Mouse (Mus musculus): Measurements from ENCODE around the gene Fam178b. TPM values are rescaled to one million over a fixed set of nuclear protein-coding genes. Genes with fewer than 3 reads are reported as not detected.

The Fam178b gene
- polyA plus RNA-seq, 1 experiment from 2014 or later = not detected

DNA sequence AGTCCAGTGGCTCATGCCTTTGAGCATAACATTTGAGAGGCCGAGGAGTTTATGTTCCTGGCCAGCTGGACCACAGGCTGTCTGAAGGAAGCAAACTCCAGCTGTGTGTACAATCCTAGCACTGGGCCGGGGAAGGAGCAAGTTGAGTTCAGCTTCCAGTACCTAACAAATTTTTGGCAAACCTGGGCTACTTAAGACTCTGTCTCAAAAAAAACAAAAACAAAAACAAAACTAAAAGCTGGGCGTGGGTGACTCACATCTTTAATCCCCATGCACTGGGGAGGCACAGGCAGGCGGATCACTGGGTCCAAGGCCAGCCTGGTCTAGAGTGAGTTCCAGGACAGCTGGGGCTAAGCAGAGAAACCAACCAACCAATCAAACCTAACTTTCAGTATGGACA lies 114.2 kb downstream of the Fam178b start:
- Histone ChIP-seq H3K4me1 (ENCODE audit: control insufficient read depth, insufficient read depth, low read length) (no peaks in the 10 kb centered on the region), H3K36me3 (ENCODE audit: control insufficient read depth, insufficient read depth, low read length) (no peaks in the 10 kb centered on the region), H3K9ac (replicated peaks; ENCODE audit: low read depth, low read length) (no peak overlapping the region), H3K9me3 (ENCODE audit: control insufficient read depth, low read length) (no peaks in the 10 kb centered on the region), H3K4me3 (ENCODE audit: low read depth, low read length) (no peak overlapping the region), H3K27me3 (ENCODE audit: control insufficient read depth, insufficient read depth, low read length) (no peaks in the 10 kb centered on the region), H3K4me2 (ENCODE audit: low read depth, low read length) (no peak overlapping the region), H3K27ac (ENCODE audit: low read depth, low read length) (no peak overlapping the region)
- WGBS = 81% methylated on average over 4 of the region's 4 CpGs
- no peak for ATAC-seq (ENCODE audit: low read depth)

DNA sequence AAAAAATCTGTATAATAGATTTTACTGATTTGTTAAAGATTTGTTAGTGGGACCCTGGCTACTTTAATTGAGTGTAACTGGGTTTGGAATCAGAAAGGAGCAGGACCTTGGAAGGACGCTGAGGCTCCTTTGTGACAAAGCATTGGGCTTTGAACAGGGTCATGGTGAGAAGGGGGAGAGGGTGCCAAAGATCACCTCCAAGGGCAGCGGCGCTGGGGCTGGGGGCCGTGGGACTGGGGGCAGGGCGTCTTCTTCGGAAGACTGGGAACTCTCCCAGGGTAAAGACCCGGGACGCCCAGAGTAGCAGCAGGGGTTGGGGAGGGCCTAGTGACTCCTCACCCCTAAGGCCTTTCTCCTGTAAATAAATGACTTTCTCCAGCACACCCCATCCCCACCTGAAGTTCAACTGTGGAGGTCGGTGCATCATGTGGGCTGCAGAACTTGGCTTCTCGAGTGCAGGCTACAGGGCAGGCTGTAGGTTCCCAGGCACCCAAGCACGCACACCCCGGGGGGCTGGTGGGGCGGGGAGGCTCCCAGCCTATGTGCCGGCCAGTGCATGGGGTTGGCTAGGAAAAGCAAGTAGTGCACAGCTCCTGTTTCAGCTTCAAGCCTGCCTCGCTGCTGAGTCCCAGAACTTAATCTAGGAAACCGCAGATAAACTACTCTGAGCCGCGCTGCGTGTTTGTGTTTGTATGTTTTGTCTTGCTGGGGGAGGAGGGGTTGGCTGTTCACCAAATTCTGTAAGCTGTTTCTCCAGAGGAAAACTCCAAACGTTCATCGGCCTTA lies 115.0 kb downstream of the Fam178b start:
- Histone ChIP-seq H3K4me3 (ENCODE audit: low read depth, low read length) (no peak overlapping the region), H3K9me3 (ENCODE audit: control insufficient read depth, low read length) (no peaks in the 10 kb centered on the region), H3K36me3 (ENCODE audit: control insufficient read depth, insufficient read depth, low read length) (no peaks in the 10 kb centered on the region), H3K27me3 (ENCODE audit: control insufficient read depth, insufficient read depth, low read length) (no peaks in the 10 kb centered on the region), H3K9ac (replicated peaks; ENCODE audit: low read depth, low read length) (no peak overlapping the region), H3K27ac (ENCODE audit: low read depth, low read length) (no peak overlapping the region), H3K4me2 (ENCODE audit: low read depth, low read length) (no peak overlapping the region), H3K4me1 (ENCODE audit: control insufficient read depth, insufficient read depth, low read length) (no peaks in the 10 kb centered on the region)
- ATAC-seq (ENCODE audit: low read depth) = no peak
- 51% methylated on average over 21 of the region's 21 CpGs for WGBS

DNA sequence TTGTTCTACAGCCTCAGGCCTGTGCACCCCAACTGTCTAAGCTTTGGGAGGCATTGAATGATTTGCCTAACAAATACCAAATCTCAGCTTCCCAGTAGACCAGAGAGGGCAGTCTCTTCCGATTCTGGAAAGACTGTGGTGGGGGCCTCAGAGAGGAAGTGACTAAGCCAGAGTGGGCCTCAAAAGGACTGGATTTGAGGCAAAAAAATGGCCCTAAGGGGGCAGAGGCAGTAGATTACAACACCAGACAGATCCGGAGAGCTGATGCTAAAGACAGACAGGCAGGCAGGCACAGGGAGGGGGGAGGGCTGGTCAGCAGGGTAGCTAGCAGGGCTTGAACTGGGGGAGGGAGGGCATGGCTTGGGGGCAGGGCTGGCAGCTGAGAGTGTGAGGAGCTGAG lies 116.6 kb downstream of the Fam178b start:
- Histone ChIP-seq H3K9me3 (ENCODE audit: control insufficient read depth, low read length) (no peaks in the 10 kb centered on the region), H3K36me3 (ENCODE audit: control insufficient read depth, insufficient read depth, low read length) (no peaks in the 10 kb centered on the region), H3K4me3 (ENCODE audit: low read depth, low read length) (no peak overlapping the region), H3K4me1 (ENCODE audit: control insufficient read depth, insufficient read depth, low read length) (no peaks in the 10 kb centered on the region), H3K4me2 (ENCODE audit: low read depth, low read length) (no peak overlapping the region), H3K27ac (ENCODE audit: low read depth, low read length) (no peak overlapping the region), H3K9ac (replicated peaks; ENCODE audit: low read depth, low read length) (no peak overlapping the region), H3K27me3 (ENCODE audit: control insufficient read depth, insufficient read depth, low read length) (no peaks in the 10 kb centered on the region)
- no peak for ATAC-seq (ENCODE audit: low read depth)
- 16% methylated on average over 2 of the region's 2 CpGs for WGBS

DNA sequence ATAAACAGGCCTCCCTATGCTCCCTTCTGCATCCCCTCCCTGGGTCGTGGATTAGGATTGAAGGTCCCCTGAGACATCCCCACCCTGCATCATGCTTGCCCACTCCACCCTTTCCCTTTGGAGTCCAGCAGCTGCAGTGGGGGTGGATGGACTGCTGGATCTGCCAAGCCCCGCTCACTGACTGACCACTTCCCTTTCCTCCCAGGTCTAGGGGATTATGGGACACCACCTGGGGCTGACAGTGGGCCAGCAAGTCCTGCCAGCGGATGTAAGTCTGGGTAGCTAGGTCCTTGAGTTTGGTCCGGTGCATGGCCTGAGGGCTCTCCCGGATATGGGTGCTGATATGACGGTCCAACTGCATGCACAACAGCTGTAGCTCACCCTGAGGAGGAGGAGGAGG lies 118.9 kb downstream of the Fam178b start:
- no peak overlapping the region for H3K27ac ChIP-seq (ENCODE audit: low read depth, low read length)
- 77% methylated on average over 6 of the region's 6 CpGs for WGBS

DNA sequence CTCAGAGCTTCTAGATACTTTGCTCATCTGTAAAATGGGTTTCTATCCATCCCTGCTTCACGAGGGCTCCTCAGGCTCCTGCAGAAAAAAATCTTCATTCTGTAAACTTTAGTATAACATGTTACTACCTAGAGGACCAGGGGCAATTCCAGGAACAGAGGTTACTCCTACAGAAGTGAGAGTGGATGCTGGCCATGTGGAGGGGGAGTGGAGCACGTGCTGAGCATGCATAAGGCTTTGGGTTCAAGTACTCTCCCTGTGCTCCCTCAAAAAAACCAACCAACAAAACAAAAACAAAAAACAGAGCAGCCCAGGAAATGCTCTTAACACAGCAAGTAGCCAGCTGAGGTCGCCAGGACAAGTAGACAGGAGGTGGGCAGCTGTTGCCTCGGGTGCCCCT lies 119.4 kb downstream of the Fam178b start:
- no peak overlapping the region for H3K9ac ChIP-seq (replicated peaks; ENCODE audit: low read depth, low read length)
- no peaks in the 10 kb centered on the region for H3K27me3 ChIP-seq (ENCODE audit: control insufficient read depth, insufficient read depth, low read length)
- no peaks in the 10 kb centered on the region for H3K9me3 ChIP-seq (ENCODE audit: control insufficient read depth, low read length)
- H3K4me1 ChIP-seq (ENCODE audit: control insufficient read depth, insufficient read depth, low read length) = peaks cover 6% of the 10 kb centered on the region
- no peak overlapping the region for H3K4me3 ChIP-seq (ENCODE audit: low read depth, low read length)
- no peak overlapping the region for H3K27ac ChIP-seq (ENCODE audit: low read depth, low read length)
- no peaks in the 10 kb centered on the region for H3K36me3 ChIP-seq (ENCODE audit: control insufficient read depth, insufficient read depth, low read length)
- WGBS = 54% methylated on average over 4 of the region's 4 CpGs
- H3K4me2 ChIP-seq (ENCODE audit: low read depth, low read length) = no peak overlapping the region
- no peak for ATAC-seq (ENCODE audit: low read depth)

More for the DNA sequence above, 118.9 kb downstream of the Fam178b start:
- Histone ChIP-seq H3K4me1 (ENCODE audit: control insufficient read depth, insufficient read depth, low read length) (peaks cover 1% of the 10 kb centered on the region), H3K36me3 (ENCODE audit: control insufficient read depth, insufficient read depth, low read length) (no peaks in the 10 kb centered on the region), H3K27me3 (ENCODE audit: control insufficient read depth, insufficient read depth, low read length) (no peaks in the 10 kb centered on the region), H3K9me3 (ENCODE audit: control insufficient read depth, low read length) (no peaks in the 10 kb centered on the region), H3K4me2 (ENCODE audit: low read depth, low read length) (no peak overlapping the region), H3K4me3 (ENCODE audit: low read depth, low read length) (no peak overlapping the region), H3K9ac (replicated peaks; ENCODE audit: low read depth, low read length) (no peak overlapping the region)
- ATAC-seq (ENCODE audit: low read depth) = no peak

DNA sequence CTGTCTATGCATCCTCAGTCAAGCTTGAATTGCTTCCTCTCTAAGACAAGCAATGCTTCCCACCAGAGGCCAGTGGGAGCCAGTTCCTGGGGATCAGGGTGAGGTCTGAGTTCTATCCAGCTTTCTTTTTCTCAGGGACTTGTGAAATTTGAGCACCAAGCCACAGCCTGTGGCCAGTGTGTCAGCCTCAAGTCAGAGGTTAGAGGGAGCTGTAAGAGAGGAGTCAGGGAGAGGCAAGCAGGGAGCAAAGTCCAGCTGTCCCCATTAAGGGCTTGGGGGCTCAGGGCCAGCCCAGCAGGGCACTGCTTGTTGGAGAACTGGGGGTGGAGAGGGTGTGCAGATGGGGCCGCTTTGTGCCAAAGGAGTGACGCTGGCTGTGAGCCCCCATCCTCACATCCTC lies 119.8 kb downstream of the Fam178b start:
- H3K4me3 ChIP-seq (ENCODE audit: low read depth, low read length) = no peak overlapping the region
- H3K4me2 ChIP-seq (ENCODE audit: low read depth, low read length) = no peak overlapping the region
- H3K27ac ChIP-seq (ENCODE audit: low read depth, low read length) = no peak overlapping the region
- no peaks in the 10 kb centered on the region for H3K36me3 ChIP-seq (ENCODE audit: control insufficient read depth, insufficient read depth, low read length)
- no peak overlapping the region for H3K9ac ChIP-seq (replicated peaks; ENCODE audit: low read depth, low read length)
- 89% methylated on average over 2 of the region's 2 CpGs for WGBS
- H3K9me3 ChIP-seq (ENCODE audit: control insufficient read depth, low read length) = no peaks in the 10 kb centered on the region
- no peaks in the 10 kb centered on the region for H3K27me3 ChIP-seq (ENCODE audit: control insufficient read depth, insufficient read depth, low read length)
- ATAC-seq (ENCODE audit: low read depth) = no peak
- H3K4me1 ChIP-seq (ENCODE audit: control insufficient read depth, insufficient read depth, low read length) = peaks cover 9% of the 10 kb centered on the region

DNA sequence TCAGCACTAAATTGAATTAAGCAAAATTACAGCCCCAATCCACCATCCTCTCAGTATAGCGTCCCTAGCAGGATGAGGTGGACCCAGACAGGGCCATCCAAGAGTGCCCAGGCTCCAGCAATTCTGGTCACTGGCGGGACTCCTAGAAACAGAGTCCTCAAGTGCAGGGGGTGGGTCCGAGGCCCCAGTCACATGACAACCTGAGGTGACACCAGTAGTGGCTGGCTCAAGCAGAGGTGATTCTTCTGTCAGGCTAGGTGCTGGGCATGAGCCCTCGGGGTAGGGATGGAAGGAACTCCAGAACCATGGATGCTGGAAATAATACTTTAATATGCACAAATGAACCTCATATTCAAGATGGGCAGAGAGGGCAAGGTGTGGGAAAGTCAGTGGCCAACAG lies 120.6 kb downstream of the Fam178b start:
- H3K9me3 ChIP-seq (ENCODE audit: control insufficient read depth, low read length) = no peaks in the 10 kb centered on the region
- H3K27me3 ChIP-seq (ENCODE audit: control insufficient read depth, insufficient read depth, low read length) = no peaks in the 10 kb centered on the region; the same call in 1 of the 2 replicates
- H3K27ac ChIP-seq (ENCODE audit: low read depth, low read length) = no peak overlapping the region
- no peak overlapping the region for H3K4me3 ChIP-seq (ENCODE audit: low read depth, low read length)
- H3K4me2 ChIP-seq (ENCODE audit: low read depth, low read length) = no peak overlapping the region
- WGBS = 60% methylated on average over 4 of the region's 4 CpGs
- ATAC-seq (ENCODE audit: low read depth) = no peak
- no peak overlapping the region for H3K9ac ChIP-seq (replicated peaks; ENCODE audit: low read depth, low read length)
- peaks cover 9% of the 10 kb centered on the region for H3K4me1 ChIP-seq (ENCODE audit: control insufficient read depth, insufficient read depth, low read length)
- H3K36me3 ChIP-seq (ENCODE audit: control insufficient read depth, insufficient read depth, low read length) = no peaks in the 10 kb centered on the region

DNA sequence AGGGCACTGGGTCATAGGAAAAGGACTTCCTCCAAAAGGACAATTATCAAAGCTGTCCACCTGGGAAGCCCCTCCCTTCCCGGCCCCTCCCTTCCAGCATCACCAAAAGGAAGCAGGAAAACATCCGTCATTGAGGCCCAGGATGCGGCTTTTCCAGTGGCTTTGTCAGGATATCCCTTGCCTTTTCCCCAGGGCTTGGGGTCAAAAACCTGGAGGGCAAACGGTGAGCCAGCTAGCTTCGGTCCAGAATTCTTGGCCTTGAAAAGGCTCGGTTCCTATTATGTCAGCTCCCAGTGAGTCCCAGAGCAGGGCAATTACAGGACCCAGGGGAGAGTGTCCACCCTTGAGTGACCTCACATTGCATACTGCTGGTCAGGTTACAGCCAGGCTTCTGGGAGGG lies 122.1 kb downstream of the Fam178b start:
- H3K9ac ChIP-seq (replicated peaks; ENCODE audit: low read depth, low read length) = no peak overlapping the region
- H3K4me3 ChIP-seq (ENCODE audit: low read depth, low read length) = no peak overlapping the region
- H3K9me3 ChIP-seq (ENCODE audit: control insufficient read depth, low read length) = no peaks in the 10 kb centered on the region
- H3K36me3 ChIP-seq (ENCODE audit: control insufficient read depth, insufficient read depth, low read length) = no peaks in the 10 kb centered on the region
- WGBS = 50% methylated on average over 6 of the region's 6 CpGs
- H3K4me2 ChIP-seq (ENCODE audit: low read depth, low read length) = no peak overlapping the region
- peaks cover 9% of the 10 kb centered on the region for H3K4me1 ChIP-seq (ENCODE audit: control insufficient read depth, insufficient read depth, low read length)
- no peaks in the 10 kb centered on the region; the same call in 1 of the 2 replicates for H3K27me3 ChIP-seq (ENCODE audit: control insufficient read depth, insufficient read depth, low read length)
- ATAC-seq (ENCODE audit: low read depth) = no peak
- no peak overlapping the region for H3K27ac ChIP-seq (ENCODE audit: low read depth, low read length)

DNA sequence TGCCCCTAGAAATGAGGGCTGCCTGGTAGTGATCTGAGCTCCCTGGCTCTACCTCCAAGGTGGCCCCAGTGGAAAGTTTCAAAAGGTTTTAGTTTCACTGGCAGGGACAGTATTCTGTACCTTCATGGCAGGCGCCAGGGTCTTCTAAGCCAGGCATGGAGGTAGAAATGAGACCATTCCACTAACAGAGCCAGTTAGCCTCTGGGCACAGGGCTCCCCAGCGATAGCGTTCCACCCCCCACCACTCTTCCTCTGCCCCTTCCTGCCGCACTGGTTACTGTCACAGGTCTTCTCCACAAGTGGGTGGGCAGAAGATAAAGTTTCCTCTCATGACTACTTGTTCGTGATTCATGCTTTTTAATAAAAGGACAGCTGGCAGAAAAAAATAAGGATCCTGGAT lies 123.1 kb downstream of the Fam178b start:
- Histone ChIP-seq H3K27me3 (ENCODE audit: control insufficient read depth, insufficient read depth, low read length) (no peaks in the 10 kb centered on the region; the same call in 1 of the 2 replicates), H3K4me1 (ENCODE audit: control insufficient read depth, insufficient read depth, low read length) (peaks cover 20% of the 10 kb centered on the region), H3K4me3 (ENCODE audit: low read depth, low read length) (no peak overlapping the region), H3K27ac (ENCODE audit: low read depth, low read length) (no peak overlapping the region), H3K9ac (replicated peaks; ENCODE audit: low read depth, low read length) (no peak overlapping the region), H3K36me3 (ENCODE audit: control insufficient read depth, insufficient read depth, low read length) (no peaks in the 10 kb centered on the region), H3K9me3 (ENCODE audit: control insufficient read depth, low read length) (no peaks in the 10 kb centered on the region), H3K4me2 (ENCODE audit: low read depth, low read length) (no peak overlapping the region)
- WGBS = 67% methylated on average over 5 of the region's 5 CpGs
- no peak for ATAC-seq (ENCODE audit: low read depth)

Measured in neural tube, embryonic 14.5 days (tissue).